20 mouse cellular contexts compared by ENCODE assay signal in genomic region chr1:104226901-104227300, GRCm38 (mm10).
DNase-seq lines count a peak whose midpoint lies in the region; ATAC-seq and TF ChIP-seq lines count a peak whose summit lies in the region.
"Had no signal": no experiment of that assay in that cellular context is flagged by ENCODE, and none has a peak within 500 bp of the region (broad histone marks: within the 10 kb centered on the region; RNA-seq: fewer than 3 reads in every experiment).

No protein-coding gene starts in this region.

- peak; percentile 1 to 4 for DNase-seq in cerebellum, postnatal 10 days
- DNase-seq in cerebellum, postnatal 14 days = no peak
- DNase-seq in frontal cortex, postnatal 14 days (ENCODE audit: low spot score in 2 of 2) = peak; percentile 28 to 32
- DNase-seq in left cerebral cortex, adult 2 months (ENCODE audit: extremely low spot score in 1 of 2, low spot score in 2 of 2) = peak; percentile 22 to 37
- DNase-seq in right cerebral cortex, postnatal 14 days = peak; percentile 10
- no peak for DNase-seq in thymus, postnatal 0 days (ENCODE audit: low spot score)
- no peak for DNase-seq in spleen, adult 18-20 months
- DNase-seq: adrenal gland, postnatal 10 days; cerebellum, adult 11 months; embryo, embryonic 11 days; gastrocnemius, postnatal 25 days; kidney, adult 18-20 months; liver, postnatal 0 days had no signal

- no peak overlapping the region for H3K4me3 ChIP-seq in left cerebral cortex, adult 2 months
- H3K4me3 ChIP-seq: heart, embryonic 13.5 days; hindbrain, embryonic 13.5 days; limb, embryonic 12.5 days had no signal

- intact Hi-C loops in left cerebral cortex, adult 2 months (cut with DNase I) = loop anchor here (5.0 kb wide), 4 partner anchors 120 to 675 kb away; no protein-coding TSS in a partner anchor

- no peak; the same call in 1 of the 2 replicates for TF ChIP-seq CTCF in left cerebral cortex, adult 2 months (IDR thresholded peaks at IDR 0.05)

- peak overlapping the region; percentile 82 for H3K27ac ChIP-seq in left cerebral cortex, adult 2 months
- H3K27ac ChIP-seq: heart, embryonic 13.5 days; hindbrain, embryonic 13.5 days; limb, embryonic 12.5 days; macrophage; stomach, postnatal 0 days had no signal

- no peak for ATAC-seq in cerebellum, adult (ENCODE audit: insufficient number of reproducible peaks, low FRiP score, low TSS enrichment)
- ATAC-seq: liver, postnatal 0 days; midbrain, embryonic 16.5 days had no signal

Comparison
In these comparisons a context has a peak if more than half of its experiments do, and no peak if none do; other contexts are left out.
1. DNase-seq: peak in cerebellum, postnatal 10 days (2 of 2), frontal cortex, postnatal 14 days (2 of 2), left cerebral cortex, adult 2 months (2 of 2) and right cerebral cortex, postnatal 14 days (single experiment); none in cerebellum, postnatal 14 days (0 of 2), thymus, postnatal 0 days (single experiment) and spleen, adult 18-20 months (0 of 2).